Mouse (Mus musculus): ENCODE data around the gene Rasl12. TPM values are rescaled to one million over a fixed set of nuclear protein-coding genes. Genes with fewer than 3 reads are reported as not detected.

The Rasl12 gene
- polyA plus RNA-seq, 1 experiment from 2014 or later, result 10.9 TPM

Other genes with a start within 250 kb of the Rasl12 start
- 6.9 and 7.2 TPM in 2 replicates for gene Parp16, start 203.2 kb upstream of the Rasl12 start, polyA plus RNA-seq (2014; fragmentation: Nextera tagmentation; extraction: Ambion mirVana)
- gene Cilp, start 133.3 kb upstream of the Rasl12 start, polyA plus RNA-seq (2014; fragmentation: Nextera tagmentation; extraction: Ambion mirVana), result 9.7 and 10.7 TPM in 2 replicates
- gene Clpx, start 104.2 kb upstream of the Rasl12 start, polyA plus RNA-seq (2014; fragmentation: Nextera tagmentation; extraction: Ambion mirVana), result 55.8 and 56.3 TPM in 2 replicates
- gene Pdcd7, start 52.4 kb upstream of the Rasl12 start, polyA plus RNA-seq (2014; fragmentation: Nextera tagmentation; extraction: Ambion mirVana), result 11.5 and 11.9 TPM in 2 replicates
- gene Ubap1l, start 37.5 kb upstream of the Rasl12 start, polyA plus RNA-seq (2014; fragmentation: Nextera tagmentation; extraction: Ambion mirVana), result 0.72 TPM in 1 of 2 replicates, not detected in the other
- 1.8 and 2.1 TPM in 2 replicates for gene Kbtbd13, start 6.9 kb upstream of the Rasl12 start, polyA plus RNA-seq (2014; fragmentation: Nextera tagmentation; extraction: Ambion mirVana)
- gene Slc51b, start 24.4 kb downstream of the Rasl12 start, polyA plus RNA-seq (2014; fragmentation: Nextera tagmentation; extraction: Ambion mirVana), result not detected in 2 replicates
- 14.6 and 17.9 TPM in 2 replicates for gene Mtfmt, start 37.3 kb downstream of the Rasl12 start, polyA plus RNA-seq (2014; fragmentation: Nextera tagmentation; extraction: Ambion mirVana)
- 176 and 185 TPM in 2 replicates for gene Spg21, start 62.4 kb downstream of the Rasl12 start, polyA plus RNA-seq (2014; fragmentation: Nextera tagmentation; extraction: Ambion mirVana)
- gene Ankdd1a, start 121.7 kb downstream of the Rasl12 start, polyA plus RNA-seq (2014; fragmentation: Nextera tagmentation; extraction: Ambion mirVana), result not detected in 2 replicates
- gene Plekho2, start 181.5 kb downstream of the Rasl12 start, polyA plus RNA-seq (2014; fragmentation: Nextera tagmentation; extraction: Ambion mirVana), result 12.9 and 14.3 TPM in 2 replicates
- gene Pif1, start 188.7 kb downstream of the Rasl12 start, polyA plus RNA-seq (2014; fragmentation: Nextera tagmentation; extraction: Ambion mirVana), result 5.9 and 7.2 TPM in 2 replicates
- gene Rbpms2, start 231.1 kb downstream of the Rasl12 start, polyA plus RNA-seq (2014; fragmentation: Nextera tagmentation; extraction: Ambion mirVana), result 13.6 and 13.8 TPM in 2 replicates

Measured in embryonic facial prominence, embryonic 14.5 days (tissue).